Mouse (Mus musculus) layer of hippocampus, adult 11-12 months (tissue): ENCODE data around the gene Etv1.
"Not testable (repeated sequence)": the region's sequence is repeated elsewhere in the genome, so short reads cannot be mapped to it uniquely, and the experiment has no call there.

ENCODE experiments used
- DNase-seq: peaks from one replicate; pipeline ENCODE4 v3.0.0; 2022; ENCODE audit warnings: low spot score

Etv1 gene

GRCm38 (mm10) chr12:38818320-38818719, 39.1 kb downstream of the Etv1 start:
- DNase-seq: peak; percentile 30

- no peak for DNase-seq
These were observed 41.5 kb downstream of the Etv1 start for GRCm38 (mm10) chr12:38820642-38821041.

- peak; percentile 33 for DNase-seq
These were observed 45.2 kb downstream of the Etv1 start for GRCm38 (mm10) chr12:38824405-38824804.

DNA sequence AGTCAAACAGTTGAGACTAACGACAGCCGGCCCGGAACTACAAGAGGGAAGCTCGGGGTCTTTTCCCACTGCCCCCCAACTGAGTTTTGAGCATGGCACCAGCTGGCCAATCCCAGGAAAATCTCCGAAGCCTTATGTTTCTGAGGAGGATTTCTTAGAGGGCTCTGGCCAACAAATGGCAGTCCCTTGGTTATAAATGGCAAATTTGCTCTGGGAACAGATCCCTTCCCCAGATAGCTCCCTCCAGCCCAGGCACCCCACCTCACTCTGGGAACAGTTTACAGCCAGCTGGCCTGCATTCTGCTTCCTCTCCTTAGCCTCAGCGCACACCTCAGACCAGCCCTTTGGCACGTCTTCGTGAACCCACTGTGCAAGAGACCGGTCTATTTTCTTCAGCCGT, 53.8 kb downstream of the Etv1 start:
- DNase-seq: no peak

GRCm38 (mm10) chr12:38834581-38834980, 55.4 kb downstream of the Etv1 start:
- no peak for DNase-seq

DNA sequence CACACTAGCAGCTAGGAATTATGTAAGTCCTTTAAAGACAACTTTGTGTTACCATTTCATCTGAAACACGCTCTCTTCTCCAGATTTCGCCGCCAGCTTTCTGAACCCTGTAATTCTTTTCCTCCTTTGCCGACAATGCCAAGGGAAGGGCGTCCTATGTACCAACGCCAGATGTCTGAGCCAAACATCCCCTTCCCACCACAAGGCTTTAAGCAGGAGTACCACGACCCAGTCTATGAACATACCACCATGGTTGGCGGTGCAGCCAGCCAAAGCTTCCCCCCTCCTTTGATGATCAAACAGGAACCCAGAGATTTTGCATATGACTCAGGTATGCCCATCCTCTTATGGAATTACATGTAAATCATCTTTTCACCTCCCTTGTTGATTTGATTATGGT, 55.8 kb downstream of the Etv1 start:
- not testable (repeated sequence) for DNase-seq

DNA sequence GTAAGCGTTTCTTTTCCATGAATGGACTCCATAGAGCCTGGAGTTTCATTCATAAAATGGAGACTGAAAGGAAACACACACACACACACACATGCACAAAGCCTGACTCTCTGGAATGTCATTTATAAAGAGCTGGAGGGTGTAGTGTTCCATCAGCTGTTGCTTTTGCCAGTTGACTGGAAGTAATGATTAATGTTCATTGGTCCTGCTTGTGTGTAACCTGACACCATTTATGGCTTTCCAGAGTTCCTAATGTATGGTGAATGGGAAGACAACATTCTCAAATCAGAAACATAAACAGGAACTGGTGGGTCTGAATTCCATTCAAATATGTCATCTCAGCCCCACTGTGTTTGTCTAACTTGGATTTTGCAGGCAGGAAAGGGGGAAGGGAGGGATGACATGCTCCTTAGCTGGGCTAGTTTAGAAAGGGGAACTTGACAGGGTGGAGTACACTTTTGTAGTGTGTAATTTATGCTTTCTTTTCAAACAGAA, 64.7 kb downstream of the Etv1 start:
- no peak for DNase-seq

DNA sequence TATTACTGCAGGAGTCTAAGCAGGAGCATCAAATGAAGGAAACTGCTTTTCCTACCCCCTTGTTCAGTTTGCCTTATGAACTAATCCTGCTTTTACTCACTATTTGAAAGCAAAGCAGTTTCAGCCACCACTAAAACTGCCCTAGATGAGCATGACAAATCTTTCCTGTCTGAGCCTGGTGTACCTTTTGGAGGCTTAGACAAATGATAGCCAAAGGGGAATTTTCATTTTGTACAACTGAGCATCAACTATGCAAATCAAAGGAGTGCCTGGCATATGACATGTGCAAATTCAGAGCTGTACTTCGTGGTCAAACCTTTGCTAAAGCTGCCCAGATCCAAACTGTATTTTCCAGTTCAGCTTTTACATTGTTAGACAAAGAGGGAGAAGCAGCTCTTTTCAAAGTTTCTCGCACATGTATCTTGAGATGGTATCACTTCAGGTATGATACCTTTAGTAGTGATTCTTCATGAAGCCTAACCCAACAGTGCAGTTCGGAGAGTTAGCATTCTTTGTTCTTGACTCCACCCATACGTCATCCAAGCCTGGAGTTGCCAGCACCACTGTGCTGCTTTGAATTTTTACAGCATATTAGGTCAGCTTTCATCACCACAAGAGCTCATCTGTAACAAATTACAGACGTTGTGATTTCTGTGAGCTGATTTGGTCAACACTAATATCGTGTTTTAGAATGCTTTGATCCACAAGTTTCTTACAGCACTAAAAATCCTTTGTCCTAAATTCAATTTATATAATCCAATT, 68.5 kb downstream of the Etv1 start:
- no peak for DNase-seq

GRCm38 (mm10) chr12:38849994-38850393, 70.8 kb downstream of the Etv1 start:
- no peak for DNase-seq

DNA sequence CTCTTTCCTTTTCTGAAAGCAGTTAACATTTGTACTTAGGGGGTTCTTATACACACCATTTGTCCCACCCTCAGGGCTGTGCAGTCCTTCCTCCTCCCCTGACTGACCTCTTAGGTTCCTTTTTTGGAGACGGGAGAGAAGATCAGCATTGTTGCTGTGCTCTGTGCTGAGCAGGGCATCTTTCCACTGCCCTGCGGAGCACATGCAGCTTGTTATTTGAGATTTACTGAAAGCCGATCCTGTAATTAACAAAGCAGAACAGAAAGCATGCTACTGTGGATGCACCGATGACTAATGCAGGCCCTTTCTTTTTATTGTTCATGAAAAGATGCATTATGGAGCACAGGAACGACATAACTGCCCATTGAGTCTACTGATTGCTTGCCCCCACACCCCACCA, 75.1 kb downstream of the Etv1 start:
- DNase-seq: no peak

DNA sequence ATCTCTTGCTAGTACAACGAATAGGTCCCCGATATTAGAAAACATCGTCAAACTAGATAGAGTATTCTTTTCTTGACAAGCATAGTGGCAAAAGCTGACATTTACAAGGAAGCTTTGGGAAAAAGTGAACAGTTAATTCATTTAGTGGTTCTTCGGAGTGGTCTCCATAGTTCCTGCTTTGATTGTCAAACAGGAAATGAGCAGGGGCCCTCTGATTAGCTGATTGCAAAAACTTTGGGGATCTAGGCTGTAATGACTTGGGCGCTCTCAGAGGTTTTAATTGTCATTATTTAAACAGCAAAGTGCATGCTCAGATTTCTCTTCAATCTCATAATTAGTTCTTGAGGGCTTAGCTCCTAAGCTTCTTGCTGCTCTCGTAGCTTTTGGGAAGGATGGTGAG, 75.6 kb downstream of the Etv1 start:
- DNase-seq: no peak

DNA sequence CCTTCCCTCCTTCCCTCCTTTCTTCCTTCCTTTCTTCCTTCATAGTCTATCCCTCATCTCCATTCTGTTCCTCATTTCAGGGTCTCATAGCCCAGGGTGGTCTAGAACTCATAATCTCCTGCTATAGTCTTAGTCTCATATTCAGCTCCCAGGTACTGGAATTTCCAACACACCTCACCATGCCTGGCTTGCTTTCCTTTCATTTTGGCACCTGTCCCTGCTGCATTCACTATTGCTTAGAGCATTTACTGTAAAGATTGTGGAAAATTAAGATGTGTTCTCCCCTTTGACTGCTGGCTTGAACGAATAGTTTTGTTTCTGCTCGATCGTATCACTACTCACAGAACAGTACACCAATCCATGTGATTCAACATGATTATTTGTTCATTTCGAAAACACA, 80.5 kb downstream of the Etv1 start:
- DNase-seq: no peak

- no peak for DNase-seq
These were observed 81.3 kb downstream of the Etv1 start for GRCm38 (mm10) chr12:38860168-38861115.

DNA sequence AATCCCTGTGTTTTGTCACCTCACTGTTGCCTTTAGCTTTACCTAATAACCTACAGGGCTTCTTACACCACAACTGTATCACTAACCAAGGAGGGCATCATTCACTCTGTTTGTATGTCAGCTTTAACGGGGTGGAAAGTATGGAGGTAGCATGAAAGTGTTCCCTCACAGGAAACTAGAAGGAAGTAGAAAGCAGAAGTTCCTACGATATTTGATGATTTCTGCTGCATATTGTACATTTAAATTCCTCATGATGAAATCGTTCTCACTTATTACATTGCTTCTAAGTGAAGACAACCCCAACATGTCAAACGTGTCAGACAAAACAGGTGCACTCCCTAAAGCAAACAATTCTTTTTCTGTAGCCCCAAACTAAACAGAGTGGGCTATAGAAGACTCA, 84.2 kb downstream of the Etv1 start:
- no peak for DNase-seq

DNA sequence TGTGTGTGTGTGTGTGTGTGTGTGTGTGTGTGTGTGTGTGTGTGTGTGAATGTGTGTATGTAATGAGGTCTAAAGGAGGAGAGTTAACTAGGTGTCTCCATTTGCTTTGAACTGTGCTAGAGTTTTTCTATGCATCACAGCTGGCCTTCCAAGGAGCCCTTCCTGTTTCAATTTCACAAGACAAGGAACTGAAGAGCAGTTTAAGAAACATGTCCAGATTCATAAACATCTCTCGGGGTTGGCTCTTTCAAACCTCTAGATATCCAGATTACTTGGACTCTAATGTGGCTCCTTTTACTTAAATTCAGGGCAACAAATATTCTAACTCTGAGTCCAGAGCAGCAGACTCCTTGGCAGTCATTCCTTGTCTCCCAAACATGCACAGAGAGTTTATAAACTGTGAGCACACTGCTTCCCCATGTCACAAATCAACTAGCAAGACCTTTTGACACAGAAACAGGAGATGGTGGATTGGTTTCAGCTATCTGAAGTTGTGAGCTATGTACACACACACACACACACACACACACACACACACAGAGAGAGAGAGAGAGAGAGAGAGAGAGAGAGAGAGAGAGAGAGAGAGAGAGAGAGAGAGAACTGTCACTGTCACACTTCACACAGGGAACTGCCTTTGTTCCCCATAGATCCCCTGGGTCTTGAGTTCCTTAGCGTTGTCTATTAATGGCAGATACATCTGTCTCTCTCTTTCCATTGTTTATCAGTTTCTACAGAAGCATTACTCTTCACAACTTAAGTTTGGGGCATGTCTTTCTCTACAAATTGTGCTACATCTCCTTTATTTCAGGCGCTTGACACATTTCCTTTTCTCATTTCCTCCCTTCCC, 85.0 kb downstream of the Etv1 start:
- DNase-seq: no peak

DNA sequence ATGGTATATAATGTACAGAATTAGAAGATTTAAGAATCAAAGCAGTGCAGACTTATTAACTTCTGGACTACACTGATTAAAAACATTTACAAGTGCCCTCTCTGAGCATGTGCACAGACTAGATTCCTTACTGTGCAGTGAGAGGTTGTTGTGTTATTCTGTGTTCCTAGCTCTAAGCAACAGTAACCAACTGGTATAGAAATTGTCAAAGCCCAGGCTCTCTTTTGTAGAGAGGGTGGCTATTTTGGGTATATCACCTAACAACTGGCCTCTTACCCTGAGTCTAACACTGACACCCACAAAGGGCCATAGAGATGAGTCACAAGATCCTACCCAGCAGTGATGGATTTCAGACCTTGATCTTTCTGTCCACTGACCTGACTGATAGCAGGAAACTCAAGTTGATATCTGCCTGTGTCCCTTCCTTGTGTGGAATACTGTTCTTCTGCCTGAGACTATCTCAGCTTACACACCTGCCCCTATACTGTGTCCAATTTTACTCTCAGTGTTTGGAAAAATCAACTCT, 95.4 kb downstream of the Etv1 start:
- no peak for DNase-seq

DNA sequence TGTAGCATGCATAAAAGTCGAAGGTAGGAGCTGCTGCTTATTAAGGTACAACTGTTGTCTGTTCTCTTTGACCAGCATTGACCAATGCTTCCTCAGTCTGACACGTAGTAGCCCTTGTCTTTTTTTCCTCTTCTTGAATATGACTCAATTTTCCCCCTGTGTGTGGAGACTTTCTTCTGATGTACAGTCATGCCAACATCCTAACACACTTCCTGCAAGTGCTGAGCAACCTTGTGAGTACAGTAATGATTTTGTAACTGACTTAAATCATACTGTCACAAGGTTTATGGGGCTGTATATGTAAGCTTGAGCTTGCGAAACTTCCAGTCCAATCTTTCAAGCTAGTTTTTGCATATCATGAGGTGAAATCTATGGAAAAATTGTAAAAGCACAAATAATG, 125.3 kb downstream of the Etv1 start:
- DNase-seq: no peak

- DNase-seq: no peak
These were observed 127.1 kb downstream of the Etv1 start for GRCm38 (mm10) chr12:38906314-38906713.

DNA sequence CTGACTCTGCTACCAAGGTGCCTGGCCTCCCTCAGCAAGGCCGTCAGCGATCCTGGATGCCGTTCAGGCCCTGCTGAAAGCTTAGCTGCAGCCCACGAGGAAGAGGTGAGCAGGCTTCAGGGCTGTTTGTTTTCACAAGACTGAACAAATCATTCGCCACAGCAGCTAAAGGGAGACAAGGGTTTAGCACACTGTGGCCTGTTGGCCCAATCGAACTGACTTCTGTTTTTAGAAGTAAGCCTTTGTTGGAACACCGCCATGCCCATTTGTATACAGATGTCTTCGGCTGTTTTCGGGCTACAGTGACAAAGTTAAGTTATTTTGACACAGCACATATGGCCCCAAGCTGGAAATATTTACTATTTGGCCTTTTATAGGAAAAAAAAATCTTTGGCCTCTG, 127.6 kb downstream of the Etv1 start:
- no peak for DNase-seq

GRCm38 (mm10) chr12:38908947-38909346, 129.8 kb downstream of the Etv1 start:
- no peak for DNase-seq
